Mouse (Mus musculus) stomach, embryonic 16.5 days (tissue): ENCODE data around the gene Foxd3. TPM values are rescaled to one million over a fixed set of nuclear protein-coding genes. Genes with fewer than 3 reads are reported as not detected.
A peak's percentile ranks its signal among the peaks of the same experiment; 100 is the strongest.

ENCODE experiments used
- ATAC-seq: fragments of 200-750 bp; cut with Nextera tagmentation; 2 replicates; pipeline ENCODE4 v1.8.0; 2017; ENCODE audit warnings: moderate number of reproducible peaks, moderate TSS enrichment; ENCODE audit not compliant: insufficient read depth, low FRiP score
- H3K27ac ChIP-seq: fragments of 300-500 bp; sonication (generic); 2 replicates; pipeline ENCODE4 v1.5.1; 2014; ENCODE audit warnings: low read length
- H3K27me3 ChIP-seq: fragments of 300-500 bp; sonication (generic); 2 replicates; pipeline ENCODE4 v1.6.1; 2014; ENCODE audit warnings: low read length, control low read depth, mixed read lengths; ENCODE audit not compliant: control insufficient read depth, insufficient read depth
- H3K36me3 ChIP-seq: fragments of 300-500 bp; sonication (generic); 2 replicates; pipeline ENCODE4 v1.6.1; 2014; ENCODE audit warnings: low read length; ENCODE audit not compliant: control insufficient read depth, insufficient read depth
- H3K4me1 ChIP-seq: fragments of 300-500 bp; sonication (generic); 2 replicates; pipeline ENCODE4 v1.6.1; 2014; ENCODE audit warnings: low read length, control low read depth, mixed read lengths; ENCODE audit not compliant: control insufficient read depth, insufficient read depth
- H3K4me2 ChIP-seq: fragments of 300-500 bp; sonication (generic); 2 replicates; pipeline ENCODE4 v1.6.1; 2014; ENCODE audit warnings: low read depth, low read length, mixed read lengths
- H3K4me3 ChIP-seq: fragments of 300-500 bp; sonication (generic); replicated peaks from 2 replicates; pipeline ENCODE4 v1.5.1; 2014; ENCODE audit warnings: mild to moderate bottlenecking, low read length
- H3K9ac ChIP-seq: fragments of 300-500 bp; sonication (generic); 2 replicates; pipeline ENCODE4 v1.6.1; 2014; ENCODE audit warnings: low read length
- H3K9me3 ChIP-seq: fragments of 300-500 bp; sonication (generic); replicated peaks from 2 replicates; pipeline ENCODE4 v1.6.1; 2016; ENCODE audit warnings: low read length, control low read depth; ENCODE audit not compliant: control insufficient read depth
- WGBS: fragments of 180-500 bp; shearing (Covaris S2); extraction: QIAGEN DNeasy Blood & Tissue Kit; methylation state at CpG from one replicate; pipeline ENCODE4 v1.1.7; 2014; 5-methylcytosine and 5-hydroxymethylcytosine counted together
- polyA plus RNA-seq: library from polyadenylated mRNA; unstranded; fragments of >200 nt; fragmentation: Nextera tagmentation; extraction: Ambion mirVana; gene quantifications from 2 replicates; pipeline ENCODE4 v1.2.1, GENCODE M21; 2015

Foxd3 gene
- polyA plus RNA-seq, 1 experiment from 2014 or later: 0.98 TPM

GRCm38 (mm10) chr4:99645560-99645959 lies 10.5 kb upstream of the Foxd3 start:
- Histone ChIP-seq H3K27me3 (peaks cover 27% of the 10 kb centered on the region), H3K4me3 (no peak overlapping the region), H3K4me2 (no peak overlapping the region), H3K4me1 (no peaks in the 10 kb centered on the region), H3K9ac (no peak overlapping the region), H3K36me3 (no peaks in the 10 kb centered on the region), H3K9me3 (no peaks in the 10 kb centered on the region), H3K27ac (no peak overlapping the region)
- WGBS: 85% methylated on average over 4 of the region's 4 CpGs
- ATAC-seq: no peak

DNA sequence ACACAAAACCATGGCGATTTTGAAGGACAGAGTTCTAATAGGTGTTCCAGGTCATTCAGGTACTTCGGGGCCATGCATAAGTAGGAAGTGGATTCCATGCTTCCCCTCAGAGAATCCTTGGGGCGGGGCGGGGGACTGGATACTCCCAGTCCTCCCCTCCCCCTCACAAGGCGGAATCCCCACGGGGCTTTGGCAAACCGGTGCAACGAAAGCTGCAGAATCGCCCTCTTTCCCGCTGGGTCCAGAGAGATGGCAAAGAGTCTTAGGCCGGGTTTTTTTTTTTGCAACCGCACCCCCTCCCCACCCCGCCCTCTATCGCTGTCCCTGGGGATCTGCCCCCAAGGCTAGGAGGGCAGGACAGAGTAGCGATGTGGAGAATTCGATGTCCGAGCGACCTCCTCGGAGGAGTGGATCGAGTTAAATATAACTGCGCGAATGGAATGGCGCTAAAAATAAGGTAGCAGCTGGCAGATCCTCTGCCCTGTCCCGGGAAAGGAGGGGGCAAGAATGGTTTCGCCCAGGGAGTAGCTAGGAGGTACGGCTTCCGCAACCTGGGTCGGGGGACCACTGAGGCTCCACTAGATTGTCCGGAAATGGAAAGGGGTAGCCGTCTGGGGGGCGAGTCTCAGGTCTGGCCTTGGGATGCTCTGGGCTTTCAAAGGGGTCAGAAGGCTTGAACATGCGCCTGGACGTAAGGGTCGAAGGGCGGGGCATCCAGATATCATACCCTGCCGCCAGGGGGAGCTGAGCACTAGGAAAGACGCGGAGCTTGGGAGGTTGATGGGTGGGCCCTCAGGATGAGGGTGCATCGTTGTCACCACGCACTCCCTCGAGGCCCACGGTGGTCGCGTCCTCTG lies 5.8 kb upstream of the Foxd3 start:
- Histone ChIP-seq H3K9me3 (no peaks in the 10 kb centered on the region), H3K27me3 (peaks cover 74% of the 10 kb centered on the region), H3K4me2 (peak overlapping the region; percentile 30; the same call in 1 of the 2 replicates), H3K4me3 (no peak overlapping the region), H3K36me3 (no peaks in the 10 kb centered on the region), H3K27ac (no peak overlapping the region), H3K4me1 (peaks cover 5% of the 10 kb centered on the region; the same call in 1 of the 2 replicates), H3K9ac (no peak overlapping the region)
- WGBS: 2% methylated on average over 44 of the region's 44 CpGs
- ATAC-seq: peak; percentile 59

GRCm38 (mm10) chr4:99650945-99651690 lies 5.0 kb upstream of the Foxd3 start:
- 2% methylated on average over 59 of the region's 59 CpGs for WGBS
- Histone ChIP-seq H3K4me1 (peaks cover 10% of the 10 kb centered on the region; the same call in 1 of the 2 replicates), H3K9ac (no peak overlapping the region), H3K4me2 (peak overlapping the region; percentile 30), H3K27ac (no peak overlapping the region), H3K4me3 (peak overlapping the region; percentile 19), H3K36me3 (no peaks in the 10 kb centered on the region), H3K9me3 (no peaks in the 10 kb centered on the region), H3K27me3 (peaks cover 82% of the 10 kb centered on the region)
- ATAC-seq: peak; percentile 44; the same call in 1 of the 2 replicates

DNA sequence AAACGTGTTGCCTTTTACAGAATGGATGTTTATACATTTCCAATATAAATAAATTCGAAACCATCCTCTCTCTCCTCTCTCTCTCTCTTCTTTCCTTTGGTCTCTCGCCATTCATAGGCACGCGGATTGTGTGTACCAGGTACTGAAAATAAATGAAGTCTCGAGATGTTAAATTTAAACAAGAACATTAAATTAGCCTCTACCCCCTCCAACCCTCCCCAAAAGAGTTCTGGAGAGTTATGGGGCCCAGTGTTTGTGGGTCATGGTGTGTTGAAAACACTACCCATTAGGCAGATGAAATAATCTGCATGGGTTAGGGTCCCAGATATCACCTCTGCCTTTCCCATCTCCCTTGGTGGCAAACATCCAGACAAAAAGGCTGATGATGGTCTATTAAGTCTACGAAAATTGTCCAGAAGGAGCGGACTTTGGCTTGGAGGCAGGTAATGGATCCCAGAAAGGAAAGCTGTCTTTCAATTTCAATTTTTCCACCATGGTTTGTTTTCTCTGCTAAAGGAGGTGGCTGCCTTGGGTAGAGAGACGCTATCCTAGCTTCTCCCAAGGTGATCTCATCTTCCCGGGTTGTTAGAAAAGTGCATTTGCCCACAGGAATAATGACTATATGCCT lies 4.2 kb upstream of the Foxd3 start:
- 17% methylated on average over 10 of the region's 10 CpGs for WGBS

GRCm38 (mm10) chr4:99652576-99653210 lies 3.4 kb upstream of the Foxd3 start:
- Histone ChIP-seq H3K9me3 (no peaks in the 10 kb centered on the region), H3K4me2 (no peak overlapping the region), H3K4me1 (peaks cover 18% of the 10 kb centered on the region), H3K27ac (no peak overlapping the region), H3K27me3 (peaks cover 98% of the 10 kb centered on the region), H3K4me3 (no peak overlapping the region), H3K9ac (no peak overlapping the region), H3K36me3 (no peaks in the 10 kb centered on the region)
- no peak for ATAC-seq
- WGBS: 2% methylated on average over 19 of the region's 19 CpGs

More for the DNA sequence above, 4.2 kb upstream of the Foxd3 start:
- no peak overlapping the region for H3K4me3 ChIP-seq
- peaks cover 11% of the 10 kb centered on the region; the same call in 1 of the 2 replicates for H3K4me1 ChIP-seq
- no peak overlapping the region for H3K4me2 ChIP-seq
- no peaks in the 10 kb centered on the region for H3K36me3 ChIP-seq
- no peaks in the 10 kb centered on the region for H3K9me3 ChIP-seq
- peaks cover 91% of the 10 kb centered on the region for H3K27me3 ChIP-seq
- no peak for ATAC-seq
- H3K9ac ChIP-seq: no peak overlapping the region
- H3K27ac ChIP-seq: no peak overlapping the region

- Histone ChIP-seq H3K27me3 (peaks cover 98% of the 10 kb centered on the region), H3K4me3 (peak overlapping the region; percentile 22; the same call in 1 of the 2 replicates), H3K9ac (no peak overlapping the region), H3K9me3 (no peaks in the 10 kb centered on the region), H3K36me3 (no peaks in the 10 kb centered on the region), H3K4me1 (peaks cover 20% of the 10 kb centered on the region), H3K27ac (no peak overlapping the region), H3K4me2 (no peak overlapping the region)
- no peak for ATAC-seq
- WGBS: 2% methylated on average over 25 of the region's 25 CpGs
Observed at GRCm38 (mm10) chr4:99653216-99653607, 2.9 kb upstream of the Foxd3 start.

GRCm38 (mm10) chr4:99653608-99654221 lies 2.4 kb upstream of the Foxd3 start:
- Histone ChIP-seq H3K4me2 (no peak overlapping the region), H3K36me3 (no peaks in the 10 kb centered on the region), H3K9me3 (no peaks in the 10 kb centered on the region), H3K27ac (no peak overlapping the region), H3K9ac (no peak overlapping the region), H3K4me3 (peak overlapping the region; percentile 22), H3K27me3 (peaks cover 93% of the 10 kb centered on the region), H3K4me1 (peaks cover 20% of the 10 kb centered on the region)
- ATAC-seq: no peak
- WGBS: 1% methylated on average over 36 of the region's 36 CpGs

DNA sequence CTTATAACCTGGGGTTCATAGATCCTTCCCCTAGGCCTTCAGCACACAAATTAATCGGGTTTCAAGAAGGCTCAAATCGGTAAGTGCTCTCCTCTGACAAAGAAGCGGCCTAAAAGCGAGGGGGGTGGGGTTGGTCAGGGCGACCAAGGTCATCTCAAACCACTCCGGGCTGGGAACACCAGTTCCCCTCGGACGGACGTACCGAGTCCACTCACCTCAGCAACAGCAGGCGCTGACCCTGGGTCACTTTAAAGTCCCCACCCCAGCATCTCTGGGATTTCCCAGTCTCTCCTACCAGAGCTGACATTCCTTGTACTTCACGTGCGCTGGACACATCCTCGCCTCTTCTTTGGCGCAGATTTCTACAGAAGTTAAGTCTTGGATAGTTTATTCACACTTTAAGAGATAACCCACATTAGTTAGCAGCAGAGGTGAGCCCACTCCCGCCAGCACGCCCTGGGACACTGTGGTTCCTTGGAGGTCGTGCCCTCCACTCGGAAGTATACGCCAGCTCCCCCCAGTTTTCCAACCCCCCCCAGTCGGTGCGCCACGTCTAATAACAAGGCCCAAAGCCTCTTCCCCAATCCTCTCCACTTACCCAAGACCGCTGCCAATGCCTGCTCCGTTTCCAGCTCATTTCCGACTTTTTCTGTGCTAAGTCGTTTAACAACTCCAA lies 1.3 kb upstream of the Foxd3 start:
- Histone ChIP-seq H3K9ac (no peak overlapping the region), H3K27me3 (peaks cover 83% of the 10 kb centered on the region), H3K4me3 (peak overlapping the region; percentile 3), H3K9me3 (no peaks in the 10 kb centered on the region), H3K36me3 (no peaks in the 10 kb centered on the region), H3K4me1 (peaks cover 20% of the 10 kb centered on the region), H3K4me2 (no peak overlapping the region), H3K27ac (no peak overlapping the region)
- no peak for ATAC-seq
- WGBS: 3% methylated on average over 27 of the region's 27 CpGs
